Mouse (Mus musculus) liver, adult (tissue): ENCODE data around the gene Gpr34.

ENCODE experiments used
- GATA4 ChIP-seq: IDR thresholded peaks from 2 replicates; pipeline ENCODE4 v1.6.1; 2014; ENCODE audit warnings: mild to moderate bottlenecking, low read length; ENCODE audit not compliant: insufficient replicate concordance

Gpr34 gene

DNA sequence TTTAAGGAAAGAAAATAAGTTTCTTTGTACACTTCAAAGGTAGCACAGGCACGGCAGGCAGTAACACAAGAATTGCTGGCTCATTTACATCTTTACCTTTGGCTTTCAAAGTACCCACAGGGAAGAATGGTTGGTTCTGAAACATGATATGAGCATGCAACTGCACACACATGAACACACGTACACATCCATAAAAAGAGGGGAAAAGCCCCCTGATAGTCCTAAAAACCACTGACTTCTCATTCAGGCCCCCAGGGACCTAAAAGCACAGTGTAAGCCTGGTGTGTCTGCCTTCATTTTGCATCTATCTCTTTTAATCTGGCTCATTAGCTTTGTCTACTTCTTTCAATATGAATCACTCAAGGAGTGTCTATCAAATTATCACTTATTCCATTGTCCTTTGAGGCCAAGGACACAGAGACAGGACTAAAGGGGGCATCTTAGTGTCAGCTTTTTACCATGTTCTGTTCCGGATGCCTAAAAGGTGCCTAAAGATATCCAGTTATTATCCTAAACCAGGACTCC is 26.8 kb downstream of the Gpr34 start:
- TF ChIP-seq GATA4: no peak

DNA sequence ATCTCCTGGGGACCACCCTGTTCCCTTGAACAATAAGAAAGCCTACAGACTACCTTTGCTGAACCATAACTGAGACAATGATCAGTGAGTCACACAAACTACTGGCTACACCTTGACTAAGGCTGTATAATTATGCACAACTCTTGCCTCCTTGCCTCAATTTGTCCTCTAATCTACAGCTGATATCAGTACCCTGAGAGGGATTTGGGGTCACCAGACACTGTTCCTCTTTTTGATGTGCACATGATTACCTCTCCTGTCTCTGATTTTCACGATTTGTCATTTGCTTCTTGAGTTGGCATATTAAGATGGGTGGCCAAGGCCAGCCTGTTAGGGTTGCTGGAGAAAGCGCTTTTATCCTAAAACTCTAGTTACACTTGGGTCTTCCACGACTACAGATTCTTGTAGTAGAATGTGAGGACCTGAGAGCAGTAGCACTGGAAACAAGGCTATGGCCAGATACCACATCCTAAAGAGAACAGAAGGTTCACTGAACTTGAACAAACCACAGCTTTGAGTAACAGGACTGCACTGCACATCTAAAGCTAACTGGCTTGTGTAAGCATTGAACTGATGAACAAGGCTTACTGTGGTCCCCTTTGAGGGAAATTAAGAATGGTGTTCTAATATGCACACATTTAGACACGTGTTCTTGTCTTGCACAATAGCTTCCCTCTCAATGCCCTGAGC is 27.5 kb downstream of the Gpr34 start:
- TF ChIP-seq GATA4: no peak

DNA sequence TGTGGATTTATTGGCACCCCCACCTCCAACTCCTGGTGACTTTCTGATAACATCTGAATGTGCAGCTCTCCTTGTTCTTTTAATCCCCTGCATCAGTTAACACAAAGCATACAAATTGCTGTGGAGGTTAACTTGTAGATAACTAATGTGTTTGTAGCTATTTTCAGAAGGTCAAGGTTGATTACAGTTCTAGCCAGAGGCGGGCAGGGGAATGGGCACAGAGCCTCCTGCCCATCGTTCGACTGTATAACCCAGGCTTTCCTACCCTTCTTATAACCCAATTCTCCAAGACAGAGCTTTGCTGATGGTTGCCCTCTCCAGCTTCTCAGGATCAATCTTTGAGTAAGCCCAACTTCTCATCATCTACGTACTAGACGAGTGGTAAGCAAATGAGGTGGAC is 29.2 kb downstream of the Gpr34 start, which contains the start of gene Gpr82:
Gene Gpr82 (plus strand): TSS at position 301 of the 400 bp plus-strand sequence.
- TF ChIP-seq GATA4: no peak

- no peak for TF ChIP-seq GATA4
Observed at GRCm38 (mm10) chrX:13668867-13669266, 37.0 kb downstream of the Gpr34 start.

DNA sequence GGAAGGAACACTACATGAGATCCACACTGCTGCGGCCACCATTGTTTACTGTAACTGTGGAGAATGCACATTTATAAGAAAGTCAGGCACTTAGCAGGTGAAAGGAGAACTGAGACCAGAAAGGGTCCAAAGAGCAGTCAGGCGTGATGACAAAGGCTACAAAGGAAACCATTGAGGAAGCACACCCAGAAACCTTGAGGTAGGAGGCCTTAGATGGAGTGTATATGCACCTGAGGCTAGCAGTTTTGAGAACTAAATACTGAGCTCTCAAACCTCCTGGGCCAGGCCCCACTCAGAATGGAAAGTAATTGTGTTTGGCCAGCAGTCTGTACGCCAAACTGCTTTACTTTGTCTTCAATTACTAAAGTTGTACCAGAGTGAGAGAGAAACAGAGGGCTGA is 38.5 kb downstream of the Gpr34 start:
- no peak for TF ChIP-seq GATA4

- no peak for TF ChIP-seq GATA4
Observed at GRCm38 (mm10) chrX:13673001-13673400, 41.1 kb downstream of the Gpr34 start.

DNA sequence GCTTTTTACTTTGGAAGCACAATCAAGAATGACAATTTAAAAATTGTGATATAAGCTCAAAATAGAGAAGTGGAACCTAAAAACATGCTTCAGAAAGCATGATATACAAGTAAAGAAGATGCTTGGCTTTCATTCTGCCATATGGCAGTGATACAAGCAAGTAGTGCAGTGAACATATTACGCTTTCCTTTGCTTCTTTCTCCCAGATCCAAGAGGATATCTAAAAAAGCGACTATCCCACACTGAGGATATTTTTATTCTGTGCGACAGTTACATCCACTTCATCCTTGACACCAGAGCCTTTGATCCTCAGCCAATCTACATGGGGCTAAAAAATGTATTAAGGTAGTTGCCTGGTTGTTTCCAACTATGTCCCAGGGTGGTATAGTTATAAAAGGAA is 49.9 kb downstream of the Gpr34 start:
- TF ChIP-seq GATA4: no peak

GRCm38 (mm10) chrX:13686589-13686988 is 54.7 kb downstream of the Gpr34 start:
- TF ChIP-seq GATA4: no peak

DNA sequence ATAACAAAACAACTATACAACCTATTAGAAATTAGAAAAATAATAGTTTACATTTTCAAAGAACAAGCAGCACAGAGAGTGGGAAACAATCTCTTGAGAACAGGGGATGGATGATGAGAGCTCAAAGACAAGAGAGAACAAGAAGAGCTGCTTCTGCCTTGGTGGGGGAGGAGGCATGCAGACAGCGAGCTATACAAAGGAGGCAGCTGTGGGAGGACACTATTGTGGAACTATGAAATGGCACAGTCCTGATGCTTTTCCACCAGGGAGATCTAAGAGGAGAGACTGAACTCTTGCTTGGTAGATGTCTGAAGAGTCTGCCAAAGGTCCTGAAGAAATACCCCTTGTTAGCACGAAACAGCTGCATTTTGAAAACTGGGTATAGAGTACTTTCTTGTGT is 56.5 kb downstream of the Gpr34 start:
- TF ChIP-seq GATA4: no peak
